28 mouse cellular contexts compared by ENCODE assay signal in the genomic region with DNA sequence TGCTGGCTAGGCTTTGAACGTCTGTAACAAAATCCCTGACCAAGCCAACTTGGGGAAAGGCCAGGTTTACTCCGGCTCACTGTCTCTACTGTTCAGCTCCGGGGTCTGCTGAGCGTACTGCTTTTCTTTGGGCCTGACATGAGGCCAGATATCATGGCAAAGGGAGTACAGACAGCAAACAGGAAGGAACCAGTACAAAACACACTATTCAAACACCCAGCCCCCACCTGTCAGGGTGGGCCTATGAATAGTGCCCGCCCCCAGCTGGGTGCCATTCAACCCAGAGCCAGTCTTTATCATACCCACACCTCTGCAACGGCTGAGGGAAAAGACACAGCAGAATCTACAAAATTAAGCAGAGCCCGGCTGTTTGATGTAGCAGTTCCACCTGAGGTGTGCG. TPM values are rescaled to one million over a fixed set of nuclear protein-coding genes. Genes with fewer than 3 reads are reported as not detected.
"Had no signal": no experiment of that assay in that cellular context is flagged by ENCODE, and none has a peak within 500 bp of the region (broad histone marks: within the 10 kb centered on the region; RNA-seq: fewer than 3 reads in every experiment).

No protein-coding gene starts in this region.

- H3K9ac ChIP-seq: limb, embryonic 13.5 days; liver, embryonic 12.5 days; liver, embryonic 15.5 days; lung, embryonic 15.5 days had no signal

- H3K4me1 ChIP-seq: limb, embryonic 10.5 days; limb, embryonic 13.5 days; liver, embryonic 12.5 days; liver, embryonic 15.5 days; lung, embryonic 15.5 days; megakaryocyte, embryonic 14.5 days had no signal

- H3K4me3 ChIP-seq: layer of hippocampus, adult 2 months; limb, embryonic 10.5 days; limb, embryonic 13.5 days; liver, embryonic 12.5 days; liver, embryonic 15.5 days; lung, embryonic 15.5 days; megakaryocyte, embryonic 14.5 days had no signal

- H3K4me2 ChIP-seq: limb, embryonic 13.5 days; liver, embryonic 12.5 days; liver, embryonic 15.5 days; lung, embryonic 15.5 days; midbrain, embryonic 11.5 days had no signal

- H3K9me3 ChIP-seq: limb, embryonic 10.5 days; limb, embryonic 13.5 days; liver, embryonic 12.5 days; liver, embryonic 15.5 days; lung, embryonic 15.5 days had no signal

- H3K27ac ChIP-seq: kidney, postnatal 0 days; layer of hippocampus, adult 2 months; limb, embryonic 10.5 days; limb, embryonic 13.5 days; liver, embryonic 12.5 days; liver, embryonic 15.5 days; lung, embryonic 15.5 days; stomach, postnatal 0 days had no signal

- DNase-seq: kidney, postnatal 25 days; layer of hippocampus, adult 9-11 months; liver; lung, adult 18-20 months; lung, postnatal 10 days; lung, postnatal 36 days; midbrain, embryonic 14.5 days; thymus, adult 2 months; thymus, postnatal 14 days; thymus, postnatal 4 days had no signal

- ATAC-seq: liver, embryonic 12.5 days had no signal

- H3K27me3 ChIP-seq: limb, embryonic 13.5 days; liver, embryonic 12.5 days; liver, embryonic 15.5 days; lung, embryonic 15.5 days; megakaryocyte, embryonic 14.5 days had no signal

- H3K36me3 ChIP-seq: limb, embryonic 10.5 days; limb, embryonic 13.5 days; liver, embryonic 12.5 days; liver, embryonic 15.5 days; lung, embryonic 15.5 days had no signal

RNA-seq across cellular contexts. Expression of gene Gm8994, which starts 42.8 kb away (rescaled TPM):
- total RNA-seq: layer of hippocampus, adult 2 months; layer of hippocampus, postnatal 25 days; left cerebral cortex, adult 18-20 months; left cerebral cortex, postnatal 25 days had no signal
- polyA plus RNA-seq: kidney, embryonic 14.5 days; kidney, postnatal 0 days; large intestine, adult 2 months; limb, embryonic 10.5 days; liver, embryonic 12.5 days; liver, embryonic 15.5 days; lung, embryonic 15.5 days; midbrain, embryonic 11.5 days; midbrain, embryonic 14.5 days; neural tube, embryonic 14.5 days; small intestine, adult 2 months; stomach, embryonic 14.5 days; stomach, postnatal 0 days had no signal
